Mouse (Mus musculus) kidney, adult 11 months (tissue): ENCODE measurements around the gene Vmn1r94.
"Not testable (repeated sequence)": the region's sequence is repeated elsewhere in the genome, so short reads cannot be mapped to it uniquely, and the experiment has no call there.

Experiments
- DNase-seq: peaks from one replicate; pipeline ENCODE4 v3.0.0; 2022

Vmn1r94 gene

DNA sequence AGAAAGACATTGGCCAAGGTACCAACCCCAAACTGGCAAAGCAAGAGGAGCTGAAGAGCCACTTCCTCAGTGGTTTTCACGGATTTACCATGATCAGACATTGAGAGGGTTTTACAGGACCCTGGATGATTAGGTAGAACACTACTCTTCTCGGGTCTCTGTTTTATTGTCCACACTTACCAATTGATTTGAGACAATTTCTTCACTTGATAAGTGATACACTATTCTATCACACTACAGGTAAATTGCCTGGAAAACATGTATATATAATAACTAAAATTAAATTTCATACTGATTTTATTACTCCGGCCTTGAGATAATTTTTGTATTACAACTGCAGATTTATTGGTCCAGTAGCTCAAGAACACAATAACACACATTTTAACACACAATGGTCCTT is at the start of gene Vmn1r94:
Vmn1r94 (minus strand) TSS at position 101 of the 400 bp plus-strand sequence.
- DNase-seq, result not testable (repeated sequence)

- not testable (repeated sequence) for DNase-seq
Measured at GRCm38 (mm10) chr7:20205507-20205906, 37.3 kb upstream of the Vmn1r94 start, which contains the start of gene Gm6164. Gm6164 (minus strand) TSS chr7:20205607.

GRCm38 (mm10) chr7:20193410-20193809 is 25.2 kb upstream of the Vmn1r94 start, which contains the start of gene Vmn1r95:
Vmn1r95 (plus strand) TSS chr7:20193710.
- not testable (repeated sequence) for DNase-seq

DNA sequence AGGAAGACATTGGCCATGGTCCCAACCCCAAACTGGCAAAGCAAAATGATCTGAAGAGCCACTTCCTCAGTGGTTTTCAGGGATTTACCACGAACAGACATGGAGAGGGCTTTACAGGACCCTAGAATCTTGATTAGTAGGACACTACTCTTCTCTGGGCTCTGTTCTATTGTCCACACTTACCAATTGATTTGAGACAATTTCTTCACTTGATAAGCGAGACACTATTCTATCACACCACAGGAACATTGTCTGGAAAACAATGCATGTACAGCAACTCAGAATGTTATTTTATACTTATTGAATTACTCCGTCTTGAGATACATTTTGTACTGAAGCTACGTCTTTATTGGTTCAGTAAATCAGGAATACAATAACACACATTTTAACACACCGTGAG is 29.2 kb downstream of the Vmn1r94 start, which contains the start of gene Vmn1r93:
Vmn1r93 (minus strand) TSS at position 101 of the 400 bp plus-strand sequence.
- DNase-seq, result not testable (repeated sequence)

- DNase-seq, result not testable (repeated sequence)
Measured at GRCm38 (mm10) chr7:20122479-20122878, 45.7 kb downstream of the Vmn1r94 start, which contains the start of gene Gm16442. Gm16442 (minus strand) TSS chr7:20122579.
